ENCODE assay signal across 9 mouse cellular contexts in the genomic region with DNA sequence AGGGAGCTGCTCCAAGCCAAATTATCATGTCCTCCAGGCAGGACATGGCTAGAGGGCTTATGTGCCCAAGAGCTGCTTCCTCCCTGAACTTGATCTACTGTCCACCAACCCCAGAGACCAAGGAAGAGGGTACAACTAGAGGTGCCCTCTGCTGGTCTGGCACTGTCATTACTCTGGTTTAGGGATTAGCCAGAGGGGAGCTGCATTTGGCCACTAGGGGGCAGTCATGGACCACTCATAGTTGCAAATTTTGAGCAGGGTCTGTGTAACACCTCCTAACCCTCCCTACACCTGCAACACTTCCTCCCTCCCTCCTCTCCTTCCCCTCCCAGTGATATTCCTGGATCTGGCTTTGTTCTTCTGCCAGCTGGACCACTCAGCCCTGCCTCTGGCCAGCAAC. TPM values are rescaled to one million over a fixed set of nuclear protein-coding genes. Genes with fewer than 3 reads are reported as not detected.
DNase-seq lines count a peak whose midpoint lies in the region; ATAC-seq and TF ChIP-seq lines count a peak whose summit lies in the region.
"Had no signal": no experiment of that assay in that cellular context is flagged by ENCODE, and none has a peak within 500 bp of the region (broad histone marks: within the 10 kb centered on the region; RNA-seq: fewer than 3 reads in every experiment).

No protein-coding gene starts in this region.

- H3K9me3 ChIP-seq in E14TG2a.4 (ENCODE audit: low read length): no peaks in the 10 kb centered on the region
- H3K9me3 ChIP-seq in forebrain, embryonic 12.5 days: no peaks in the 10 kb centered on the region
- no peaks in the 10 kb centered on the region for H3K9me3 ChIP-seq in lung, embryonic 15.5 days
- H3K9me3 ChIP-seq: heart, embryonic 13.5 days had no signal

- H3K4me1 ChIP-seq in E14TG2a.4 (replicated peaks; ENCODE audit: low read depth, low read length): peaks cover 35% of the 10 kb centered on the region
- peaks cover 20% of the 10 kb centered on the region for H3K4me1 ChIP-seq in forebrain, embryonic 12.5 days
- H3K4me1 ChIP-seq in lung, embryonic 15.5 days: peaks cover 29% of the 10 kb centered on the region

- peak; percentile 60 for DNase-seq in c-Kit-negative CD71-positive TER-119-positive erythroid progenitor cells, embryonic 14.5 days (ENCODE audit: low read depth, low spot score)
- peak; percentile 86 for DNase-seq in heart, postnatal 36 days
- DNase-seq in layer of hippocampus, adult 2 months (ENCODE audit: low spot score in 2 of 2): peak; percentile 83 to 91
- peak; percentile 66 for DNase-seq in ovary, postnatal 10 days (ENCODE audit: low spot score)
- peak; percentile 89 for DNase-seq in thymus, postnatal 0 days (ENCODE audit: low spot score)

- peaks cover 49% of the 10 kb centered on the region for H3K36me3 ChIP-seq in E14TG2a.4 (ENCODE audit: insufficient read depth, low read length)
- no peaks in the 10 kb centered on the region for H3K36me3 ChIP-seq in forebrain, embryonic 12.5 days (replicated peaks)
- H3K36me3 ChIP-seq in lung, embryonic 15.5 days: peaks cover 40% of the 10 kb centered on the region

- ATAC-seq in forebrain, embryonic 12.5 days (ENCODE audit: low FRiP score): peak; percentile 28; the same call in 1 of the 2 replicates
- peak; percentile 6; the same call in 1 of the 2 replicates for ATAC-seq in lung, embryonic 15.5 days (ENCODE audit: borderline replicate concordance, extremely low read depth, low FRiP score, low TSS enrichment)

- H3K4me3 ChIP-seq in E14TG2a.4 (replicated peaks; ENCODE audit: low read length): no peak overlapping the region
- H3K4me3 ChIP-seq in forebrain, embryonic 12.5 days (replicated peaks): no peak overlapping the region
- H3K4me3 ChIP-seq in layer of hippocampus, adult 2 months: no peak overlapping the region
- H3K4me3 ChIP-seq in lung, embryonic 15.5 days: no peak overlapping the region
- H3K4me3 ChIP-seq: heart, embryonic 13.5 days had no signal

- TF ChIP-seq CTCF in E14TG2a.4 (conservative IDR thresholded peaks at IDR 0.05; ENCODE audit: low read length): peak; percentile 99
- TF ChIP-seq CTCF in layer of hippocampus, adult 2 months (conservative IDR thresholded peaks at IDR 0.05): peak; percentile 100

- H3K27me3 ChIP-seq in E14TG2a.4 (ENCODE audit: insufficient read depth, low read length): peaks cover 13% of the 10 kb centered on the region
- peaks cover 15% of the 10 kb centered on the region for H3K27me3 ChIP-seq in forebrain, embryonic 12.5 days
- H3K27me3 ChIP-seq in lung, embryonic 15.5 days: no peaks in the 10 kb centered on the region

- intact Hi-C loops in heart, postnatal 36 days (cut with DNase I): loop anchor here (1.0 to 5.0 kb wide), 3 partner anchors 102 to 205 kb away; no protein-coding TSS in a partner anchor

- H3K27ac ChIP-seq in forebrain, embryonic 12.5 days: no peak overlapping the region
- no peak overlapping the region for H3K27ac ChIP-seq in layer of hippocampus, adult 2 months
- H3K27ac ChIP-seq in lung, embryonic 15.5 days: no peak overlapping the region
- H3K27ac ChIP-seq: heart, embryonic 13.5 days had no signal

- no peak overlapping the region for H3K9ac ChIP-seq in forebrain, embryonic 12.5 days
- no peak overlapping the region for H3K9ac ChIP-seq in lung, embryonic 15.5 days
- H3K9ac ChIP-seq: heart, embryonic 13.5 days had no signal

- H3K4me2 ChIP-seq in forebrain, embryonic 12.5 days: no peak overlapping the region
- H3K4me2 ChIP-seq in lung, embryonic 15.5 days: no peak overlapping the region
- H3K4me2 ChIP-seq: heart, embryonic 13.5 days had no signal

RNA-seq across cellular contexts. Expression of a gene that starts 2.1 kb away (rescaled TPM):
- polyA plus RNA-seq in forebrain, embryonic 12.5 days (2016; fragmentation: Nextera tagmentation; extraction: Ambion mirVana): not detected in 2 replicates
- total RNA-seq in heart, postnatal 36 days (2021): not detected
- total RNA-seq in layer of hippocampus, adult 2 months (2021): 1 to 10 TPM in 1 of 2 experiments, not detected in 1; 2.4 TPM
- polyA plus RNA-seq in lung, embryonic 15.5 days (2015; fragmentation: Nextera tagmentation; extraction: Ambion mirVana): 10.3 TPM in 1 of 2 replicates, not detected in the other
- 1.1 TPM in 1 of 2 replicates, not detected in the other for polyA plus RNA-seq in thymus, postnatal 0 days (2015; fragmentation: Nextera tagmentation; extraction: Ambion mirVana)
- polyA plus RNA-seq: heart, embryonic 13.5 days had no signal

RNA-seq across cellular contexts. Expression of a gene that starts 8.7 kb away (rescaled TPM):
- 23.1 and 25.7 TPM in 2 replicates for polyA plus RNA-seq in forebrain, embryonic 12.5 days (2016; fragmentation: Nextera tagmentation; extraction: Ambion mirVana)
- 10 to 100 TPM; 51.8 to 74.3 TPM for total RNA-seq in heart, postnatal 36 days (2021)
- 100 to 1,000 TPM; 300 to 318 TPM for total RNA-seq in layer of hippocampus, adult 2 months (2021)
- 16.9 and 26.7 TPM in 2 replicates for polyA plus RNA-seq in lung, embryonic 15.5 days (2015; fragmentation: Nextera tagmentation; extraction: Ambion mirVana)
- 5.7 and 7.9 TPM in 2 replicates for polyA plus RNA-seq in thymus, postnatal 0 days (2015; fragmentation: Nextera tagmentation; extraction: Ambion mirVana)
